Mouse (Mus musculus) erythroblast, embryonic 14.5 days (primary cell): Measurements from ENCODE around the gene Tmem9.

ENCODE experiments used
- GATA1 ChIP-seq: IDR thresholded peaks from 2 replicates; pipeline ENCODE4 v1.6.1; 2012; ENCODE audit warnings: low read length, inconsistent platforms, mixed read lengths
- TAL1 ChIP-seq: IDR thresholded peaks from 3 replicates; pipeline ENCODE4 v1.6.1; 2012; ENCODE audit warnings: low read length, inconsistent platforms, mixed read lengths

GRCm38 (mm10) chr1:136040874-136041273, 32.9 kb downstream of the Tmem9 start:
- TF ChIP-seq GATA1, result no peak
- no peak for TF ChIP-seq TAL1
